26 mouse cellular contexts compared by ENCODE assay signal in genomic region chr2:173248822-173249221, GRCm38 (mm10). TPM values are rescaled to one million over a fixed set of nuclear protein-coding genes. Genes with fewer than 3 reads are reported as not detected.
"Had no signal": no experiment of that assay in that cellular context is flagged by ENCODE, and none has a peak within 500 bp of the region (broad histone marks: within the 10 kb centered on the region; RNA-seq: fewer than 3 reads in every experiment).

No protein-coding gene starts in this region.

- H3K4me2 ChIP-seq: limb, embryonic 13.5 days; liver, embryonic 12.5 days; liver, embryonic 15.5 days; lung, embryonic 15.5 days; midbrain, embryonic 11.5 days; neural tube, embryonic 12.5 days; neural tube, embryonic 15.5 days had no signal

- H3K9ac ChIP-seq: limb, embryonic 13.5 days; liver, embryonic 12.5 days; liver, embryonic 15.5 days; lung, embryonic 15.5 days; neural tube, embryonic 12.5 days; neural tube, embryonic 15.5 days had no signal

- ATAC-seq: liver, embryonic 12.5 days had no signal

- DNase-seq: kidney, adult 18-20 months; kidney, adult 9 months; kidney, postnatal 10 days; layer of hippocampus, adult 9-11 months; layer of hippocampus, postnatal 36 days; liver; lung, adult 18-20 months; lung, postnatal 14 days; midbrain, embryonic 14.5 days; right cerebral cortex, postnatal 4 days; thymus, adult 2 months; thymus, postnatal 14 days; thymus, postnatal 4 days had no signal

- H3K27ac ChIP-seq: layer of hippocampus, adult 2 months; limb, embryonic 13.5 days; liver, embryonic 12.5 days; liver, embryonic 15.5 days; macrophage; neural tube, embryonic 12.5 days; neural tube, embryonic 15.5 days; stomach, postnatal 0 days had no signal

- H3K27me3 ChIP-seq: limb, embryonic 13.5 days; liver, embryonic 15.5 days; lung, embryonic 15.5 days; neural tube, embryonic 12.5 days; neural tube, embryonic 15.5 days had no signal

- H3K9me3 ChIP-seq: limb, embryonic 10.5 days; limb, embryonic 13.5 days; liver, embryonic 12.5 days; liver, embryonic 15.5 days; lung, embryonic 15.5 days; neural tube, embryonic 12.5 days; neural tube, embryonic 15.5 days had no signal

- H3K4me3 ChIP-seq: layer of hippocampus, adult 2 months; limb, embryonic 10.5 days; limb, embryonic 13.5 days; liver, embryonic 12.5 days; liver, embryonic 15.5 days; lung, embryonic 15.5 days; neural tube, embryonic 12.5 days; neural tube, embryonic 15.5 days had no signal

- H3K4me1 ChIP-seq: liver, embryonic 12.5 days; liver, embryonic 15.5 days had no signal

- H3K36me3 ChIP-seq: limb, embryonic 10.5 days; liver, embryonic 12.5 days; liver, embryonic 15.5 days; lung, embryonic 15.5 days; neural tube, embryonic 12.5 days; neural tube, embryonic 15.5 days had no signal

RNA-seq across cellular contexts. Expression of gene Zbp1, which starts 30.1 kb away (rescaled TPM):
- total RNA-seq: left cerebral cortex, postnatal 14 days; midbrain, postnatal 0 days had no signal
- polyA plus RNA-seq: limb, embryonic 10.5 days had no signal
